Mouse (Mus musculus) heart, embryonic 15.5 days (tissue): ENCODE results near the gene Vmn2r117. TPM values are rescaled to one million over a fixed set of nuclear protein-coding genes. Genes with fewer than 3 reads are reported as not detected.
A peak's percentile ranks its signal among the peaks of the same experiment; 100 is the strongest.
"Not testable (repeated sequence)": the region's sequence is repeated elsewhere in the genome, so short reads cannot be mapped to it uniquely, and the experiment has no call there.

Experiments
- ATAC-seq: fragments of 200-750 bp; cut with Nextera tagmentation; replicated peaks from 2 replicates; pipeline ENCODE4 v1.8.0; 2017; ENCODE audit warnings: low read depth, moderate TSS enrichment; ENCODE audit not compliant: insufficient number of reproducible peaks, insufficient read depth, low FRiP score
- H3K27ac ChIP-seq: fragments of 300-500 bp; sonication (generic); 2 replicates; pipeline ENCODE4 v1.5.1; 2015; ENCODE audit warnings: mild to moderate bottlenecking, inconsistent platforms
- H3K27me3 ChIP-seq: fragments of 300-500 bp; sonication (generic); 2 replicates; pipeline ENCODE4 v1.6.1; 2015; ENCODE audit warnings: inconsistent platforms
- H3K36me3 ChIP-seq: fragments of 300-500 bp; sonication (generic); 2 replicates; pipeline ENCODE4 v1.6.1; 2015; ENCODE audit warnings: mild to moderate bottlenecking, inconsistent platforms
- H3K4me1 ChIP-seq: fragments of 300-500 bp; sonication (generic); replicated peaks from 2 replicates; pipeline ENCODE4 v1.6.1; 2015; ENCODE audit warnings: inconsistent platforms
- H3K4me2 ChIP-seq: fragments of 300-500 bp; sonication (generic); 2 replicates; pipeline ENCODE4 v1.6.1; 2015; ENCODE audit warnings: inconsistent platforms, mild to moderate bottlenecking, moderate library complexity
- H3K4me3 ChIP-seq: fragments of 300-500 bp; sonication (generic); 2 replicates; pipeline ENCODE4 v1.5.1; 2015; ENCODE audit warnings: mild to moderate bottlenecking, inconsistent platforms
- H3K9ac ChIP-seq: fragments of 300-500 bp; sonication (generic); 2 replicates; pipeline ENCODE4 v1.6.1; 2015; ENCODE audit warnings: mild to moderate bottlenecking, inconsistent platforms
- H3K9me3 ChIP-seq: fragments of 300-500 bp; sonication (generic); replicated peaks from 2 replicates; pipeline ENCODE4 v1.6.1; 2016; ENCODE audit warnings: inconsistent platforms
- WGBS: fragments of 180-500 bp; shearing (Covaris S2); methylation state at CpG from one replicate; pipeline ENCODE4 v1.1.7; 2015; ENCODE audit warnings: mixed read lengths; 5-methylcytosine and 5-hydroxymethylcytosine counted together
- polyA plus RNA-seq: library from polyadenylated mRNA; unstranded; fragments of >200 nt; fragmentation: Nextera tagmentation; extraction: Ambion mirVana; gene quantifications from 2 replicates; pipeline ENCODE4 v1.2.1, GENCODE M21; 2015

The Vmn2r117 gene
- polyA plus RNA-seq = not detected in 2 replicates

GRCm38 (mm10) chr17:23479599-23479998 lies at the start of gene Vmn2r117:
Gene Vmn2r117 (minus strand): TSS chr17:23479699.
- H3K9me3 ChIP-seq, H3K4me1 ChIP-seq, H3K9ac ChIP-seq, H3K4me3 ChIP-seq, ATAC-seq, H3K36me3 ChIP-seq, H3K27me3 ChIP-seq, H3K4me2 ChIP-seq, H3K27ac ChIP-seq: not testable (repeated sequence)
- WGBS = 47% methylated on average over 1 of the region's 1 CpGs

- not testable (repeated sequence) for H3K4me1 ChIP-seq
Observed at GRCm38 (mm10) chr17:23522941-23523732, 43.6 kb upstream of the Vmn2r117 start.

GRCm38 (mm10) chr17:23518701-23519423 lies 39.4 kb upstream of the Vmn2r117 start:
- ATAC-seq = no peak; the same call in 1 of the 2 replicates
- H3K4me1 ChIP-seq = no peaks in the 10 kb centered on the region
- no peaks in the 10 kb centered on the region for H3K36me3 ChIP-seq
- H3K27me3 ChIP-seq = no peaks in the 10 kb centered on the region
- no peak overlapping the region for H3K27ac ChIP-seq
- no peak overlapping the region for H3K4me3 ChIP-seq
- H3K9me3 ChIP-seq = no peaks in the 10 kb centered on the region
- no peak overlapping the region for H3K9ac ChIP-seq
- H3K4me2 ChIP-seq = no peak overlapping the region
- 59% methylated on average over 2 of the region's 2 CpGs for WGBS

More at GRCm38 (mm10) chr17:23522941-23523732, 43.6 kb upstream of the Vmn2r117 start:
- H3K4me2 ChIP-seq, ATAC-seq, H3K36me3 ChIP-seq, H3K9ac ChIP-seq, H3K4me3 ChIP-seq, H3K27me3 ChIP-seq, H3K27ac ChIP-seq, H3K9me3 ChIP-seq: not testable (repeated sequence)
- WGBS = 58% methylated on average over 30 of the region's 30 CpGs

GRCm38 (mm10) chr17:23433150-23433679 lies 46.3 kb downstream of the Vmn2r117 start:
- peak; percentile 39; the same call in 1 of the 2 replicates for ATAC-seq
- H3K27ac ChIP-seq = no peak overlapping the region
- no peak overlapping the region for H3K4me3 ChIP-seq
- H3K27me3 ChIP-seq = no peaks in the 10 kb centered on the region
- 69% methylated on average over 6 of the region's 6 CpGs for WGBS
- H3K4me2 ChIP-seq = no peak overlapping the region
- H3K36me3 ChIP-seq = no peaks in the 10 kb centered on the region
- H3K9me3 ChIP-seq = 0 out of 2 replicates have a peak, but pooled peaks cover 7% of the 10 kb centered on the region
- H3K4me1 ChIP-seq = no peaks in the 10 kb centered on the region
- no peak overlapping the region for H3K9ac ChIP-seq

Other genes with a start within 250 kb of the Vmn2r117 start
- not detected in 2 replicates for gene Vmn2r114, start 167.2 kb downstream of the Vmn2r117 start, polyA plus RNA-seq
- gene Vmn2r115, start 136.0 kb downstream of the Vmn2r117 start, polyA plus RNA-seq = not detected in 2 replicates
- not detected in 2 replicates for gene Vmn2r116, start 95.1 kb downstream of the Vmn2r117 start, polyA plus RNA-seq
- gene Zfp213, start 84.5 kb upstream of the Vmn2r117 start, polyA plus RNA-seq = 10.9 and 14.4 TPM in 2 replicates
- gene Zfp13, start 119.8 kb upstream of the Vmn2r117 start, polyA plus RNA-seq = 6.7 and 8.3 TPM in 2 replicates
- gene Zscan10, start 121.2 kb upstream of the Vmn2r117 start, polyA plus RNA-seq = 0.06 TPM in 1 of 2 replicates, not detected in the other
- gene Mmp25, start 165.6 kb upstream of the Vmn2r117 start, polyA plus RNA-seq = 0.38 and 0.48 TPM in 2 replicates
- 0.35 and 0.39 TPM in 2 replicates for gene Bicdl2, start 180.8 kb upstream of the Vmn2r117 start, polyA plus RNA-seq
- gene Hcfc1r1, start 193.9 kb upstream of the Vmn2r117 start, polyA plus RNA-seq = 226 and 282 TPM in 2 replicates
- 29.4 and 36.8 TPM in 2 replicates for gene Thoc6, start 194.2 kb upstream of the Vmn2r117 start, polyA plus RNA-seq
- 107 and 116 TPM in 2 replicates for gene Tnfrsf12a, start 197.8 kb upstream of the Vmn2r117 start, polyA plus RNA-seq
- 4.5 and 12.9 TPM in 2 replicates for gene Cldn6, start 199.6 kb upstream of the Vmn2r117 start, polyA plus RNA-seq
- 0.09 and 0.68 TPM in 2 replicates for gene Cldn9, start 204.3 kb upstream of the Vmn2r117 start, polyA plus RNA-seq
- gene 1520401A03Rik, start 243.1 kb upstream of the Vmn2r117 start, polyA plus RNA-seq = not detected in 2 replicates
- gene Pkmyt1, start 246.6 kb upstream of the Vmn2r117 start, polyA plus RNA-seq = 22.4 and 37.6 TPM in 2 replicates